Mouse (Mus musculus) kidney, adult 2 months (tissue): ENCODE data around the gene Tmem199.

Source experiments
- CTCF ChIP-seq: fragments of 200-500 bp; conservative IDR thresholded peaks from 2 replicates; pipeline ENCODE4 v1.5.1; 2011; ENCODE audit warnings: low read depth, mild to moderate bottlenecking, control low read depth, low read length, moderate library complexity, mixed read lengths; ENCODE audit not compliant: insufficient read depth, insufficient read length
- POLR2A ChIP-seq: fragments of 200-500 bp; IDR thresholded peaks from one replicate; pipeline ENCODE4 v1.6.1; 2011; ENCODE audit warnings: low read depth, low read length, control low read depth

DNA sequence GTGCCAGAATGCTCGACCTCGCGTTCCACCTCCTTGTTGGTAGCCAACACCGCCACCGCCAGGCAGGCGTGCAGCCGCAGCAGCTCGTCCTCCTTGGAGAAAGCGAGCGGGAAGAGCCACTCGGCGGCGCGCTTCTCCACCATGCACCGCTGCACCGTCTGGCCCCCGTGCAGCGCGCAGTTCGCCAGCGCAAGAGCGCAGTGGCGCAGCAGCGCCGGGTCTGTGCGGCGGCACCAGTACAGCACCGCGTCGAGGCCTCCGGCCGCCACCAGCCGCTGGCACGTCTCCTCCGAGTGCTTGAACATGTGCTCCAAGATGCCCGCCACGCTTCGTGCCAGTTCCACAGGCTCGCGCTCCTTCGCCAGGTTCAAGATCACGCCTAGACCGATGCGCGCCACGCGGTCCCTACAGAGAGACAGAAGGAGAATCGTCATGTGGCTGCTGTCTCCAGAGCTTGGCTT lies 21.2 kb downstream of the Tmem199 start:
- TF ChIP-seq CTCF: peak; percentile 35
- TF ChIP-seq POLR2A: no peak
